Mouse (Mus musculus) kidney, postnatal 0 days (tissue): ENCODE data around the gene Ggt6. TPM values are rescaled to one million over a fixed set of nuclear protein-coding genes. Genes with fewer than 3 reads are reported as not detected.

Experiments
- ATAC-seq: fragments of 200-750 bp; cut with Nextera tagmentation; replicated peaks from 2 replicates; pipeline ENCODE4 v1.8.0; 2017; ENCODE audit warnings: low read depth, moderate number of reproducible peaks, moderate TSS enrichment, moderate library complexity; ENCODE audit not compliant: low FRiP score
- DNase-seq: peaks from one replicate; pipeline ENCODE4 v3.0.0-alpha.2; 2016; ENCODE audit warnings: low spot score
- H3K27ac ChIP-seq: fragments of 300-500 bp; sonication (generic); 2 replicates; pipeline ENCODE4 v1.5.1; 2014; ENCODE audit warnings: mild to moderate bottlenecking
- H3K27me3 ChIP-seq: fragments of 300-500 bp; sonication (generic); 2 replicates; pipeline ENCODE4 v1.6.1; 2014; ENCODE audit warnings: low read length, mixed read lengths; ENCODE audit not compliant: insufficient read depth
- H3K36me3 ChIP-seq: fragments of 300-500 bp; sonication (generic); 2 replicates; pipeline ENCODE4 v1.6.1; 2014; ENCODE audit warnings: low read length, mixed read lengths; ENCODE audit not compliant: insufficient read depth
- H3K4me1 ChIP-seq: fragments of 300-500 bp; sonication (generic); replicated peaks from 2 replicates; pipeline ENCODE4 v1.6.1; 2014; ENCODE audit warnings: antibody characterized with exemption, low read length, mixed read lengths; ENCODE audit not compliant: insufficient read depth
- H3K4me2 ChIP-seq: fragments of 300-500 bp; sonication (generic); 2 replicates; pipeline ENCODE4 v1.6.1; 2014; ENCODE audit warnings: mild to moderate bottlenecking, low read length, moderate library complexity, mixed read lengths
- H3K4me3 ChIP-seq: fragments of 300-500 bp; sonication (generic); replicated peaks from 2 replicates; pipeline ENCODE4 v1.5.1; 2014; ENCODE audit warnings: low read depth, low read length
- H3K9ac ChIP-seq: fragments of 300-500 bp; sonication (generic); 2 replicates; pipeline ENCODE4 v1.6.1; 2014; ENCODE audit warnings: low read depth, low read length
- H3K9me3 ChIP-seq: fragments of 300-500 bp; sonication (generic); replicated peaks from 2 replicates; pipeline ENCODE4 v1.6.1; 2016; ENCODE audit warnings: low read length, inconsistent platforms, mixed read lengths
- CTCF ChIP-seq: IDR thresholded peaks from 2 replicates; pipeline ENCODE4 v1.5.1; 2016; ENCODE audit warnings: antibody characterized with exemption, low read depth, mild to moderate bottlenecking, moderate library complexity
- WGBS: fragments of 180-500 bp; shearing (Covaris S2); extraction: QIAGEN DNeasy Blood & Tissue Kit; methylation state at CpG from one replicate; pipeline ENCODE4 v1.1.7; 2014; 5-methylcytosine and 5-hydroxymethylcytosine counted together
- polyA plus RNA-seq: library from polyadenylated mRNA; unstranded; fragments of >200 nt; fragmentation: Nextera tagmentation; extraction: Ambion mirVana; gene quantifications from 2 replicates; pipeline ENCODE4 v1.2.1, GENCODE M21; 2015

Ggt6 gene
- polyA plus RNA-seq, 1 experiment from 2014 or later, result 3.3 TPM

- peak overlapping the region; percentile 72; the same call in 1 of the 2 replicates for H3K27ac ChIP-seq
- H3K27me3 ChIP-seq, result no peaks in the 10 kb centered on the region
- 35% methylated on average over 11 of the region's 11 CpGs for WGBS
- H3K36me3 ChIP-seq, result no peaks in the 10 kb centered on the region
- no peak for DNase-seq
- no peak for TF ChIP-seq CTCF
- H3K4me2 ChIP-seq, result no peak overlapping the region
- no peaks in the 10 kb centered on the region for H3K9me3 ChIP-seq
- no peak overlapping the region for H3K9ac ChIP-seq
- ATAC-seq, result no peak
- H3K4me3 ChIP-seq, result no peak overlapping the region
- H3K4me1 ChIP-seq, result peaks cover 41% of the 10 kb centered on the region
These were observed 30.8 kb downstream of the Ggt6 start for GRCm38 (mm10) chr11:72465978-72466693.

DNA sequence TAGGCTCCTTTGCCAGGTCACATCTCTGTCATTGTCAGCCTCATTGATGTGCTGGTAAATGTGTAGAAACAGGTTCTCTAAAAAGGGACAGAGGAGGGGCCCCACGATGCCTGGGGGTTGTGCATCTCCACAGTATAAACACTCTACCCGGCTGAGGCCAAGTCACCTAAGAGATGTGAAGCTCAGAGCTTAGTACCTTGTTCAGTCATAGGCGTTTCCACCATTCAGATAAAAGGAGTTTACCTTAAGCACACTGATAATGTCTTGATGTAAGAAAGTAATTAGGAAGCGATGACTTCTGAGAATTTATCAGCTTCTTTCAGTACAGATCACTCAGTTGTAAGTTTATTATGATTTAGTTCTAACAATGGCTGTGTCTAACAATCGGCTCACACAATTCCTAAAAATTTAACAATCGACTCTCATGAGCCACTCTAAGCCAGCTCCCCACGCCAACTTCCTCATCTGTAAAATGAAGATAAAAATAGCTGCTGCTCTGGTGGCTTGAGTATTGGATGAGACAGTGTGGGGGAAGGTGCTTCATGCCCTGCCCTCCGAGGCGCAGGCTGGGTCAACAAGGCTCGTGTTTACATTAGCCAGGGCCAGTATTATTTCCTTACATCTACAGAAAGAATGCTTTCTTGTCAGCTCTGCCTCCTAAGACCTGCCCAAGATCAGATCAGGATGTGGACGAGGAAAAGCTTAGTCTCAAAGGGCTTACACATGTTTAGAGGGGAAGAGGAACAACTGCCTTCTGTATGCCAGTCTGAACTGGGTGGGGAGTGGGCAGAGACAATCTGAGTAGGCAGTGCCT lies 31.6 kb downstream of the Ggt6 start:
- WGBS, result 23% methylated on average over 11 of the region's 11 CpGs

GRCm38 (mm10) chr11:72468525-72468924 lies 33.2 kb downstream of the Ggt6 start:
- DNase-seq, result no peak
- 79% methylated on average over 5 of the region's 5 CpGs for WGBS

More for the DNA sequence above, 31.6 kb downstream of the Ggt6 start:
- no peak for TF ChIP-seq CTCF
- peaks cover 39% of the 10 kb centered on the region for H3K4me1 ChIP-seq
- H3K9ac ChIP-seq, result no peak overlapping the region
- H3K27ac ChIP-seq, result peak overlapping the region; percentile 72
- no peaks in the 10 kb centered on the region for H3K9me3 ChIP-seq
- DNase-seq, result peak; percentile 66
- no peaks in the 10 kb centered on the region for H3K36me3 ChIP-seq
- H3K4me3 ChIP-seq, result no peak overlapping the region
- ATAC-seq, result 0 out of 2 replicates have a peak, but pooled peaks have one; percentile 1
- peak overlapping the region; percentile 21; the same call in 1 of the 2 replicates for H3K4me2 ChIP-seq
- no peaks in the 10 kb centered on the region for H3K27me3 ChIP-seq

DNA sequence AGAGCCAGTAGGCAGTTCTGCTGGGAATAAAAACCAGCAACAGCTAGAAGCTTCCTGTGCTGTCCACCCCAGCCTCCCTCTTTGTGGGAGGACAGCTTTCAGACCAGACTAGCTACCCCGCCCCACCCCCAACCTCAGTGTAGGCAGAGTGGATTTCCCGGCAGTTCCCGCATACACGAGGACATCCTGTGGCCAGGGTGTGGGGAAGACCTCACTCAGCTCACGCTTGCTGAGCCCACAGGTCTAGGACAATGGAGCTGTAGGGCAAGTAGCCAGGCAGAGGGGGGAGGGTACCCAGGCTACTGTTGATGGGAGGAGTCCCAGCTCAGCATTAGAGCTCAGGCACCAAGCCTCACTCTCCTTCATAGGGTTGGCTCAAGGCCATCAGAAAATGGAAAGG lies 33.9 kb downstream of the Ggt6 start:
- WGBS, result 16% methylated on average over 5 of the region's 5 CpGs
- Histone ChIP-seq H3K9ac (no peak overlapping the region), H3K4me2 (no peak overlapping the region), H3K4me1 (peaks cover 37% of the 10 kb centered on the region), H3K27me3 (no peaks in the 10 kb centered on the region), H3K27ac (peak overlapping the region; percentile 70), H3K36me3 (no peaks in the 10 kb centered on the region), H3K4me3 (no peak overlapping the region), H3K9me3 (no peaks in the 10 kb centered on the region)
- 0 out of 2 replicates have a peak, but pooled peaks have one; percentile 2 for TF ChIP-seq CTCF
- ATAC-seq (peak; percentile 58), DNase-seq (peak; percentile 73)

More at GRCm38 (mm10) chr11:72468525-72468924, 33.2 kb downstream of the Ggt6 start:
- H3K36me3 ChIP-seq, result no peaks in the 10 kb centered on the region
- H3K27ac ChIP-seq, result peak overlapping the region; percentile 70
- H3K9ac ChIP-seq, result no peak overlapping the region
- TF ChIP-seq CTCF, result no peak
- peaks cover 37% of the 10 kb centered on the region for H3K4me1 ChIP-seq
- no peak for ATAC-seq
- H3K9me3 ChIP-seq, result no peaks in the 10 kb centered on the region
- H3K4me2 ChIP-seq, result no peak overlapping the region
- H3K4me3 ChIP-seq, result no peak overlapping the region
- H3K27me3 ChIP-seq, result no peaks in the 10 kb centered on the region

DNA sequence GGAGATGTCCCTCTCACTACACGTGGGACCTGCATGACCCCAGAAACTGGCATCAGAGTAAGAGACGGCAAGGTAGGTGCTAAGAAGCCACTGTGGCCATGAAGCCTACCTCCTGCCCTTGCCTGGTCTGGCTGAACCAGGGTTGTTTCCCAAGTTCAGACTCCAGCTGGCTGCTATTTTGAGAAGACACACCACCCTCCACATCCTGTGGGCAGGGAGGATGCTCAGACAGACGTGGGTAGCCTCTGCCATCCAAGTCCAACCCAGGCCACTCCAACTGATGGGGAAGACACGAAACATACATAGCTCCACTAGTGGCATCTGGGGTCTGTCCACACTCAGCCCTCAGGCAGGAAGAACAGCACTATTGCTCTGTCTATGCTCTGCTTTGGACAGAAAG lies 34.7 kb downstream of the Ggt6 start:
- Histone ChIP-seq H3K9ac (no peak overlapping the region), H3K4me1 (peaks cover 37% of the 10 kb centered on the region), H3K27me3 (no peaks in the 10 kb centered on the region), H3K4me2 (no peak overlapping the region), H3K27ac (peak overlapping the region; percentile 36; the same call in 1 of the 2 replicates), H3K36me3 (no peaks in the 10 kb centered on the region), H3K4me3 (no peak overlapping the region), H3K9me3 (no peaks in the 10 kb centered on the region)
- 63% methylated on average over 4 of the region's 4 CpGs for WGBS
- DNase-seq, result no peak
- no peak for TF ChIP-seq CTCF
- no peak for ATAC-seq

GRCm38 (mm10) chr11:72471381-72471780 lies 36.1 kb downstream of the Ggt6 start:
- H3K4me2 ChIP-seq, result no peak overlapping the region
- H3K9ac ChIP-seq, result no peak overlapping the region
- ATAC-seq (no peak), DNase-seq (no peak)
- 87% methylated on average over 6 of the region's 6 CpGs for WGBS
- no peak for TF ChIP-seq CTCF
- no peak overlapping the region for H3K4me3 ChIP-seq
- no peaks in the 10 kb centered on the region for H3K27me3 ChIP-seq
- peaks cover 30% of the 10 kb centered on the region for H3K4me1 ChIP-seq
- no peak overlapping the region for H3K27ac ChIP-seq
- H3K36me3 ChIP-seq, result no peaks in the 10 kb centered on the region
- no peaks in the 10 kb centered on the region for H3K9me3 ChIP-seq
